Mouse (Mus musculus) CH12.LX (cell line): Measurements from ENCODE around the gene Cd247.

Experiments used
- CTCF ChIP-seq, 2 experiments: IDR thresholded peaks in 1 of 2; conservative IDR thresholded peaks in 1 of 2; 2 replicates each; pipeline ENCODE4 v1.5.1; 2011 to 2012; ENCODE audit warnings: low read depth in 2 of 2, low read length in 2 of 2, improper control_type of control experiment in 1 of 2, inconsistent platforms in 1 of 2, mild to moderate bottlenecking in 1 of 2, moderate library complexity in 1 of 2
- HCFC1 ChIP-seq: IDR thresholded peaks from 2 replicates; pipeline ENCODE4 v1.6.1; 2012; ENCODE audit warnings: low read depth, mild to moderate bottlenecking, inconsistent platforms, low read length, improper control_type of control experiment
- MEF2A ChIP-seq: IDR thresholded peaks from 2 replicates; pipeline ENCODE4 v1.6.1; 2014; ENCODE audit warnings: low read depth, mild to moderate bottlenecking, inconsistent platforms, low read length, improper control_type of control experiment, borderline replicate concordance
- MYC ChIP-seq: IDR thresholded peaks from 2 replicates; pipeline ENCODE4 v1.6.1; 2011; ENCODE audit warnings: low read depth, mild to moderate bottlenecking, improper control_type of control experiment, low read length
- NELFE ChIP-seq: IDR thresholded peaks from 2 replicates; pipeline ENCODE4 v1.6.1; 2011; ENCODE audit warnings: low read depth, low read length, improper control_type of control experiment
- POLR2A ChIP-seq: IDR thresholded peaks from 2 replicates; pipeline ENCODE4 v1.6.1; 2011; ENCODE audit warnings: low read depth, mild to moderate bottlenecking, improper control_type of control experiment, low read length
- RAD21 ChIP-seq: IDR thresholded peaks from 2 replicates; pipeline ENCODE4 v1.6.1; 2011; ENCODE audit warnings: low read depth, mild to moderate bottlenecking, low read length, improper control_type of control experiment, moderate library complexity
- SIN3A ChIP-seq: IDR thresholded peaks from 2 replicates; pipeline ENCODE4 v1.6.1; 2012; ENCODE audit warnings: low read length, improper control_type of control experiment, inconsistent platforms
- TCF12 ChIP-seq: IDR thresholded peaks from 2 replicates; pipeline ENCODE4 v1.6.1; 2014; ENCODE audit warnings: low read depth, mild to moderate bottlenecking, inconsistent platforms, low read length, improper control_type of control experiment
- USF1 ChIP-seq: IDR thresholded peaks from 2 replicates; pipeline ENCODE4 v1.6.1; 2014; ENCODE audit warnings: low read depth, mild to moderate bottlenecking, inconsistent platforms, low read length, improper control_type of control experiment
- USF2 ChIP-seq: conservative IDR thresholded peaks from 2 replicates; pipeline ENCODE4 v1.6.1; 2011; ENCODE audit warnings: low read depth, low read length, improper control_type of control experiment

- TF ChIP-seq USF1 (no peak), MYC (no peak), USF2 (no peak), HCFC1 (no peak), SIN3A (no peak), RAD21 (no peak), NELFE (no peak), MEF2A (no peak), CTCF (conservative IDR thresholded peaks at IDR 0.05 in 1 of 2, IDR thresholded peaks at IDR 0.05 in 1 of 2; ENCODE audit: low read depth in 2 of 2, low read length in 2 of 2) (no peak), POLR2A (no peak), TCF12 (no peak)
These were observed 2.2 kb upstream of the Cd247 start for GRCm38 (mm10) chr1:165786296-165786695.
